Mouse (Mus musculus) C2C12 (cell line): ENCODE measurements around the gene Spaca4. TPM values are rescaled to one million over a fixed set of nuclear protein-coding genes. Genes with fewer than 3 reads are reported as not detected.
A peak's percentile ranks its signal among the peaks of the same experiment; 100 is the strongest.

ENCODE experiments used
- H3K27me3 ChIP-seq: one replicate; pipeline ENCODE4 v1.6.1; 2011; ENCODE audit not compliant: control insufficient read depth, insufficient read depth, insufficient read length
- H3K36me3 ChIP-seq: one replicate; pipeline ENCODE4 v1.6.1; 2011; ENCODE audit not compliant: control insufficient read depth, insufficient read depth
- H3K4me3 ChIP-seq: one replicate; pipeline ENCODE4 v1.5.1; 2011; ENCODE audit warnings: mild to moderate bottlenecking, control low read depth; ENCODE audit not compliant: poor library complexity, insufficient read depth, severe bottlenecking
- H3K79me2 ChIP-seq: one replicate; pipeline ENCODE4 v1.6.1; 2011; ENCODE audit not compliant: control insufficient read depth, insufficient read depth
- H3K79me3 ChIP-seq: one replicate; pipeline ENCODE4 v1.6.1; 2011; ENCODE audit warnings: low read depth, control low read depth
- H3ac ChIP-seq: one replicate; pipeline ENCODE3; 2011; ENCODE audit warnings: low read depth; ENCODE audit not compliant: control insufficient read depth, insufficient read length
- CEBPB ChIP-seq: IDR thresholded peaks from one replicate; pipeline ENCODE4 v1.6.1; 2011; ENCODE audit warnings: low read depth, mild to moderate bottlenecking, control low read depth, moderate library complexity
- CTCF ChIP-seq: IDR thresholded peaks from one replicate; pipeline ENCODE4 v1.5.1; 2011; ENCODE audit not compliant: control insufficient read depth, insufficient read depth, insufficient read length
- FOSL1 ChIP-seq: IDR thresholded peaks from one replicate; pipeline ENCODE4 v1.8.0; 2011; ENCODE audit warnings: mild to moderate bottlenecking, low read length; ENCODE audit not compliant: poor library complexity, insufficient read depth, severe bottlenecking
- MAX ChIP-seq: IDR thresholded peaks from one replicate; pipeline ENCODE4 v1.6.1; 2011; ENCODE audit warnings: mild to moderate bottlenecking, control low read depth
- MYOD1 ChIP-seq: IDR thresholded peaks from one replicate; pipeline ENCODE4 v1.6.1; 2011; ENCODE audit warnings: low read depth; ENCODE audit not compliant: control insufficient read depth, insufficient read length
- MYOG ChIP-seq: IDR thresholded peaks from one replicate; pipeline ENCODE4 v1.6.1; 2011; ENCODE audit not compliant: control insufficient read depth, insufficient read length; ENCODE audit errors: extremely low read depth
- USF1 ChIP-seq: IDR thresholded peaks from one replicate; pipeline ENCODE4 v1.6.1; 2011; ENCODE audit warnings: low read depth, mild to moderate bottlenecking, control low read depth, moderate library complexity
- polyA plus RNA-seq: library from polyadenylated mRNA; unstranded; fragments of >200 nt; fragmentation: generic; extraction: Trizol; gene quantifications from one replicate; pipeline ENCODE4 v1.2.1, GENCODE M21; 2012; ENCODE audit warnings: missing spikeins

The Spaca4 gene
- polyA plus RNA-seq, 1 experiment, result 0.33 TPM

GRCm38 (mm10) chr7:45721234-45721571 is 4.4 kb downstream of the Spaca4 start:
- Histone ChIP-seq H3K36me3 (peaks cover 54% of the 10 kb centered on the region), H3ac (no peak overlapping the region), H3K79me3 (peaks cover 39% of the 10 kb centered on the region), H3K79me2 (peaks cover 58% of the 10 kb centered on the region), H3K27me3 (no peaks in the 10 kb centered on the region), H3K4me3 (no peak overlapping the region)
- TF ChIP-seq USF1 (no peak), CEBPB (no peak), CTCF (no peak), MYOD1 (no peak), MYOG (no peak), MAX (no peak), FOSL1 (no peak)

- Histone ChIP-seq H3ac (peak within 1 kb of the TSS; percentile 31), H3K36me3 (peaks cover 52% of the 10 kb centered on the region), H3K4me3 (no peak within 1 kb of the TSS), H3K27me3 (no peaks in the 10 kb centered on the region), H3K79me2 (peaks cover 64% of the 10 kb centered on the region), H3K79me3 (peaks cover 40% of the 10 kb centered on the region)
- no peak for TF ChIP-seq CEBPB
- no peak for TF ChIP-seq MYOG
- TF ChIP-seq USF1, result no peak
Measured at GRCm38 (mm10) chr7:45720413-45721233, 5.0 kb downstream of the Spaca4 start, which contains the start of gene Fam83e. TSS of gene Fam83e (plus strand) at chr7:45721212.

DNA sequence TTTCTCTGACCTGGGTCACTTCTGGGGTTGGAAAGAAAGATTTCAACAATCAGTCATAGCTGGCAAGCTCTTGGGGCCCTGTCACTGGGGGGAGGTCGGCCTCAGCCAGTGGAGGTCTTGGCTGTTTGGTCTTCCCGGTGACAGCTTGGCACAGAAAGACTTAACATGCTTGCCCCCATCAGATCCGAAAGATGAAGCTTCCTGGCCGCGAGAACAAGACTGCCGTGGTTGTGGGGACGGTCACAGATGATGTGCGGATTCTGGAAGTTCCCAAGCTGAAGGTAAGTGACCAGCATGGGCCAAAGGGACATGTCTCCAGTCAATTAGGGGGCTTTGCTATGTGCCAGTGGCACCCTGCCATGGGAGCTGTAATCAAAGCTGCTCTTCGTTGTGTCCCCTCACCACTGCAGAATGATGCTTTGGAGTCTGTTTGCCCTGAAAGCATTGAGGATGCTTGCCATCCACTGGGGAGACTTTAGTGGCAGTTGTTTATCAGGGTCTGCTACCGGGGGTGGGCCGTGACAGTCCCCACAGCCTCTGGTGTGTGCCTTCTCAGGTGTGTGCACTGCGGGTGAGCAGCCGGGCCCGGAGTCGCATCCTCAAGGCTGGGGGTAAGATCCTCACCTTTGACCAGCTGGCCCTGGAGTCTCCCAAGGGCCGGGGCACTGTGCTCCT is 5.7 kb downstream of the Spaca4 start:
- H3K36me3 ChIP-seq, result peaks cover 49% of the 10 kb centered on the region

GRCm38 (mm10) chr7:45719180-45719579 is 6.4 kb downstream of the Spaca4 start:
- TF ChIP-seq FOSL1 (no peak), MYOG (no peak), CTCF (no peak), USF1 (no peak), MYOD1 (no peak), CEBPB (no peak), MAX (no peak)
- Histone ChIP-seq H3K79me2 (peaks cover 69% of the 10 kb centered on the region), H3K36me3 (peaks cover 44% of the 10 kb centered on the region), H3ac (peak overlapping the region; percentile 78), H3K27me3 (no peaks in the 10 kb centered on the region), H3K79me3 (peaks cover 49% of the 10 kb centered on the region), H3K4me3 (peak overlapping the region; percentile 71)

More for the DNA sequence above, 5.7 kb downstream of the Spaca4 start:
- H3K4me3 ChIP-seq, result peak overlapping the region; percentile 71
- H3K79me3 ChIP-seq, result peaks cover 44% of the 10 kb centered on the region
- H3K79me2 ChIP-seq, result peaks cover 66% of the 10 kb centered on the region
- peak overlapping the region; percentile 31 for H3ac ChIP-seq
- no peaks in the 10 kb centered on the region for H3K27me3 ChIP-seq
- no peak for TF ChIP-seq CTCF
- no peak for TF ChIP-seq MYOG
- TF ChIP-seq USF1, result no peak
- TF ChIP-seq MYOD1, result no peak
- TF ChIP-seq MAX, result no peak
- TF ChIP-seq FOSL1, result no peak
- no peak for TF ChIP-seq CEBPB

DNA sequence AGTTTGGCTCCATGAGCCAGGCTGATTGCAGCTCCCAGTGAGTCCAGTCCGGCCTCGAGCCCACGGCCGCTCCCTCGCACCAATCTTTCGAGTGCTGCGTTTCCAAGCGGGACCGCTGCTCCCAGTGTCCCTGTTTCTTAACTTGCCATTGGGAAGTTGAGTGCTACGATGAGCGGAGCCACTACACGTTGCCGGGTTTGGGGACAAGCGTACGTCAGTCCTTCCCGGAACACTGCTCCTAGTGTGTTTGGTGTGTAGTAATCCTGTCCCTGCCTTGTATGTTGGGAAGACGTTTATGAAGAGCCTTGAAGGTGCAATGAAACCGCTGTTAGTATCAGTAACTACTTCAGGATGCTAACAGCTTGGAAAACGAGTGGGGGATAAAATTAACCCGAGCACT is 7.3 kb downstream of the Spaca4 start:
- H3K27me3 ChIP-seq, result no peaks in the 10 kb centered on the region
- peaks cover 36% of the 10 kb centered on the region for H3K36me3 ChIP-seq
- H3K4me3 ChIP-seq, result peak overlapping the region; percentile 71
- TF ChIP-seq MYOD1 (no peak), USF1 (no peak), CEBPB (no peak), MAX (no peak), CTCF (no peak), MYOG (no peak), FOSL1 (no peak)
- H3K79me2 ChIP-seq, result peaks cover 74% of the 10 kb centered on the region
- peaks cover 49% of the 10 kb centered on the region for H3K79me3 ChIP-seq
- peak overlapping the region; percentile 78 for H3ac ChIP-seq

DNA sequence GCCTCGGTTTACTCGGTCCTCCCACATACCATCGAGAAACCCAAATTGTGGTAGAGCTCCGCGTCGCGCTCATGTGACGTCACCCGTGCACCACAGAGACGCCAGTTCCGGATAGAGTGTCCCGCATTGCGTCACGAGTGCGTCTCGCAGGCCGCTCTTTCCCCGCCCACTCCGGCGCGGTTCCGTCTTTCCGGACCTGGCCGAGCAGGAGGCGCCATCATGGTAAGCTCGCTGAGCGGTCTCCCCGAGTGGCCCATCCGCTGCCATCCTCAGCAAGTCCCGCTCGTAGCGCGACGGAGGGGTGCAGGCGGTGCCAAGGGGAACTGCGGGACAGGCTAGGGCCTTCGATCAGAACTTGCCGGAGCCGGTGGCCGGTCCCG is 7.7 kb downstream of the Spaca4 start, which contains the start of gene Sphk2:
Gene Sphk2 (minus strand): TSS at position 85 of the 380 bp plus-strand sequence.
- peak within 1 kb of the TSS; percentile 71 for H3K4me3 ChIP-seq
- H3K79me3 ChIP-seq, result peaks cover 49% of the 10 kb centered on the region
- H3K79me2 ChIP-seq, result peaks cover 74% of the 10 kb centered on the region
- H3ac ChIP-seq, result peak within 1 kb of the TSS; percentile 85
- H3K36me3 ChIP-seq, result peaks cover 32% of the 10 kb centered on the region
- no peak for TF ChIP-seq MYOD1
- TF ChIP-seq USF1, result peak; percentile 76
- peak; percentile 52 for TF ChIP-seq CEBPB
- TF ChIP-seq MAX, result peak; percentile 15
- TF ChIP-seq FOSL1, result no peak
- H3K27me3 ChIP-seq, result no peaks in the 10 kb centered on the region
